Mouse (Mus musculus) thymus, adult 2 months (tissue): ENCODE results near the gene Gm20388.

Experiments used
- CTCF ChIP-seq: fragments of 200-500 bp; IDR thresholded peaks from 2 replicates; pipeline ENCODE4 v1.5.1; 2012; ENCODE audit warnings: mild to moderate bottlenecking, control low read depth, low read length, moderate library complexity, borderline replicate concordance; ENCODE audit not compliant: control insufficient read depth, poor library complexity, insufficient read depth; ENCODE audit errors: extremely low read depth
- POLR2A ChIP-seq: fragments of 200-500 bp; IDR thresholded peaks from 2 replicates; pipeline ENCODE4 v1.6.1; 2012; ENCODE audit warnings: mild to moderate bottlenecking, low read length, control low read depth, moderate library complexity; ENCODE audit not compliant: control insufficient read depth, poor library complexity, insufficient read depth; ENCODE audit errors: extremely low read depth

DNA sequence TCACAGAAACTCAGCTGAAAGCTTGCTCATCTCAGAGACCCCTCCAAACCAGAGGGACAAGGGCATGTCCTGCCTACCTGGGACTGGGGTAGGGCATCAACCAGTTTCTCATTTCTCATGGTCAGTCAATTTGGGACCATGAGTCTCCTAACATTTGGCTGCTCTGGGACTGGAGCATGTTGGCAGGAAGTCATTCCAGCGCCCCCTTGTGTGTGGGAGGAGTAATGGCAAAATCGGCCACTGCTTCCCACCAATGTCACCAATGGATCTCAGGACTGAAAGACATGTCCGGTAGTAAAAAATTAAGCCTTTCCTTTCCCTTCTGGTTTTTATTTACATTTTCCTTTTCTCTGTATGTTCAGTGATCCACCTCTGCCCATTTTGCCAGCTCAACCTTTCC is 1318.3 kb downstream of the Gm20388 start:
- TF ChIP-seq CTCF = no peak
- no peak for TF ChIP-seq POLR2A
